Mouse (Mus musculus): Measurements from ENCODE around the gene Kmt5a. TPM values are rescaled to one million over a fixed set of nuclear protein-coding genes. Genes with fewer than 3 reads are reported as not detected.

Gene Kmt5a
- polyA plus RNA-seq, 1 experiment, result 137 TPM

DNA sequence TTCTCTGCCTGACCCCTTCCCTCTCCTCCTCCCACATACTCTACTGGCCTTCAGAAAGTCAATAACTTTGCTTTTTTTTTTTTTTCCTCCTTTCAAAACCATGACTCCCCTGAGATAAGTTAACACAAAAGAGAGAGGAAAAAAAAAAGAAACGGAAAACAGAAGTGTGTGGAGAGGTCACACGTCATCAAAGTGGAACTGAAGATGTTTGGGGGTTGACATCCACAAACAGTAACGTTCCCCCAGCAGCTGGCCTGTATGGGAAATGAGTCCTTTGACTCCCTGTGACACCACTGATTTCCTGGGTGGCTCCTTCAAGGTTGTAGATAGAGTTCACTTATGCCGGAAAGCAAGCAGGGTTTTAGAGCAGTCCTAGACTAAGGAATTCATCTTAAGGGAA lies 40.4 kb downstream of the Kmt5a start:
- 25% methylated on average over 4 of the region's 4 CpGs for WGBS
- H3K27ac ChIP-seq (ENCODE audit: control insufficient read depth, insufficient read depth, low read depth, low read length, poor library complexity), result peak overlapping the region; percentile 45; the same call in 1 of the 2 replicates

DNA sequence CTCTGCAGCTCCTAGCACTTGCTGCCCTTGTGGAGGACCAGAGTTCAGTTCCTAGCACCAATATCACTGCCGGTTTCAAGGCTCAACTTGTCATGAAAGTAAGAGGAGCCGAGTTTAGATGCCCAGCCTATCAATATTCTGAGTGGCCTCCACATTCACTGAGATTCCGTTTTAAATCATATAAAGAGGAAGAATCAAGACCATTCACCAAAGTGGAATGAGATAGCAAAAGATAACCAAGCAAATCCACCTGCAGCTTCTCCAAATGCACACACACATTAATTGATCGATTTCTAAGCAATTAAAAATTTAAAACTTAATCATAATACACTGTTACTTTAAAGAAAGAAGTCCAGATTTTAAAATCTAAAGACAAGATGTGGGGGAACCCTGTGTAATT lies 42.0 kb downstream of the Kmt5a start:
- H3K27ac ChIP-seq (ENCODE audit: control insufficient read depth, insufficient read depth, low read depth, low read length, poor library complexity), result no peak overlapping the region
- H3K4me3 ChIP-seq (replicated peaks; ENCODE audit: control insufficient read depth, low read depth, low read length), result no peak overlapping the region
- TF ChIP-seq POLR2A (IDR thresholded peaks at IDR 0.05; ENCODE audit: borderline replicate concordance, control insufficient read depth, low read depth, low read length), result no peak
- TF ChIP-seq CTCF (IDR thresholded peaks at IDR 0.05; ENCODE audit: control insufficient read depth, insufficient read depth, low read length), result no peak
- 77% methylated on average over 4 of the region's 4 CpGs for WGBS
- no peaks in the 10 kb centered on the region; the same call in 1 of the 2 replicates for H3K4me1 ChIP-seq (ENCODE audit: control insufficient read depth, insufficient read depth, low read length)

More for the DNA sequence above, 40.4 kb downstream of the Kmt5a start:
- Histone ChIP-seq H3K4me1 (ENCODE audit: control insufficient read depth, insufficient read depth, low read length) (peaks cover 2% of the 10 kb centered on the region), H3K4me3 (replicated peaks; ENCODE audit: control insufficient read depth, low read depth, low read length) (no peak overlapping the region)
- TF ChIP-seq CTCF (IDR thresholded peaks at IDR 0.05; ENCODE audit: control insufficient read depth, insufficient read depth, low read length) (no peak), POLR2A (IDR thresholded peaks at IDR 0.05; ENCODE audit: borderline replicate concordance, control insufficient read depth, low read depth, low read length) (no peak)

DNA sequence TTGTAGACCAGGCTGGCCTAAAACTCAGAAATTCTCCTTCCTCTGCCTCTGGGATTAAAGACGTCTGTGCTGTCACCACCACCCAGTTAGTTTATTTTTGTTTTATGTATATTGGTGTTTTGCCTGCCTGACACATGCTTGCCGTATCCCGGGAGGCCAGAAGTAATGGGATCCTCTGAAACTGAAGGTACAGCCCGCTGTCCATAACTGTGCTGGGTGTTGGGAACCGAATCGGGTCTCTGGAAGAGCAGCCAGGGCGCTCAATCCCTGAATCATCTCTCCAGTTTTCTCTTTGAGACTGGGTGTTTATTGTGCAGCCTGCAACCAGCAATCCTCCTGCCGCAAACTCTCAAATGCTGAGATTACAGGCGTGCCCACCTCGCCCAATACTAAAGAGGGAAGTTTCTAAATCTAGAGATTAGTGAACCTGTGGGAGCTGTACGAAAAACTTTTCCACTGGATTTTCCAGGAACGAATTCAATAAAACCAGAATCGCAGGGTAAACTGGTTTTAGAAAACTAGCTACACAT lies 42.8 kb downstream of the Kmt5a start:
- H3K27ac ChIP-seq (ENCODE audit: control insufficient read depth, insufficient read depth, low read depth, low read length, poor library complexity), result peak overlapping the region; percentile 98
- H3K4me1 ChIP-seq (ENCODE audit: control insufficient read depth, insufficient read depth, low read length), result no peaks in the 10 kb centered on the region; the same call in 1 of the 2 replicates
- 1% methylated on average over 13 of the region's 13 CpGs for WGBS
- peak overlapping the region; percentile 86 for H3K4me3 ChIP-seq (replicated peaks; ENCODE audit: control insufficient read depth, low read depth, low read length)
- no peak for TF ChIP-seq POLR2A (IDR thresholded peaks at IDR 0.05; ENCODE audit: borderline replicate concordance, control insufficient read depth, low read depth, low read length)
- no peak for TF ChIP-seq CTCF (IDR thresholded peaks at IDR 0.05; ENCODE audit: control insufficient read depth, insufficient read depth, low read length)

DNA sequence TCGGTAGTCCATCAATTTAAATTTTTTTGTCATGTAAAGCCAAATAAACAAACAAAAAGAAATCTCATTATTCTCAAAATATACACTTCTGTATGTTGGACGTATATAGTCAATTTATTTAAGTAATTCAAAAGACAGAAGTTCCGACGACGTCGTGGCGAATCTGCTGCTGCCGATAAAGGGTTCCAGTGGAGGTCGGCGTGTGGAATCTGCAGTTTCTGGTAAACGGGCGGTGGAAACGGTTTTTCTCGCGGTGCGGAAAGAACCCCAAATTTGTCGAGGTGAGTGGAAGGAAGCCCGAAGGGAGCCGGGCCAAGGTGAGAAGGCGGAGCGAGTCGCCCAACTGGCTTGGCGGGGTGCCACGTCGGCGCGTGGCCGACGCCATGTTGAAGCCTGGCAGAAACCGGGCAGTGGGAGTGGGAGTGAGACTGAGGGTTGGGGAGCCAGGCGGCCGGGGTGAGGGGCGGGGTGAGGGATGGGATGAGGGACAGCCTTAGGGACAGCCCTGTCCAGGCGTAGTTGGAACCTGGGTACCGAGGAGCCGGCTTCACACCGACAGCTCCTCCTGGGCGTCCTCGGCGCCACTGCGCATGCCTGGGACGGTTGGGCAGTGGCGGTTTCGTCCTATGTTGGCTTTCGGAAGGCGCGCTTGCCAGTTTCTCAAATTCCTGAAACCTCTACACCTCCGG lies 43.4 kb downstream of the Kmt5a start, which contains the start of gene Snrnp35:
Gene Snrnp35 (plus strand): TSS at position 169 of the 689 bp plus-strand sequence.
- Histone ChIP-seq H3K27ac (ENCODE audit: control insufficient read depth, insufficient read depth, low read depth, low read length, poor library complexity) (peak within 1 kb of the TSS; percentile 98), H3K4me1 (ENCODE audit: control insufficient read depth, insufficient read depth, low read length) (no peaks in the 10 kb centered on the region; the same call in 1 of the 2 replicates), H3K4me3 (replicated peaks; ENCODE audit: control insufficient read depth, low read depth, low read length) (peak within 1 kb of the TSS; percentile 90)
- TF ChIP-seq POLR2A (IDR thresholded peaks at IDR 0.05; ENCODE audit: borderline replicate concordance, control insufficient read depth, low read depth, low read length) (peak; percentile 85), CTCF (IDR thresholded peaks at IDR 0.05; ENCODE audit: control insufficient read depth, insufficient read depth, low read length) (0 out of 2 replicates have a peak, but pooled peaks have one; percentile 2)
- WGBS, result under 1% methylated on average over 48 of the region's 48 CpGs

DNA sequence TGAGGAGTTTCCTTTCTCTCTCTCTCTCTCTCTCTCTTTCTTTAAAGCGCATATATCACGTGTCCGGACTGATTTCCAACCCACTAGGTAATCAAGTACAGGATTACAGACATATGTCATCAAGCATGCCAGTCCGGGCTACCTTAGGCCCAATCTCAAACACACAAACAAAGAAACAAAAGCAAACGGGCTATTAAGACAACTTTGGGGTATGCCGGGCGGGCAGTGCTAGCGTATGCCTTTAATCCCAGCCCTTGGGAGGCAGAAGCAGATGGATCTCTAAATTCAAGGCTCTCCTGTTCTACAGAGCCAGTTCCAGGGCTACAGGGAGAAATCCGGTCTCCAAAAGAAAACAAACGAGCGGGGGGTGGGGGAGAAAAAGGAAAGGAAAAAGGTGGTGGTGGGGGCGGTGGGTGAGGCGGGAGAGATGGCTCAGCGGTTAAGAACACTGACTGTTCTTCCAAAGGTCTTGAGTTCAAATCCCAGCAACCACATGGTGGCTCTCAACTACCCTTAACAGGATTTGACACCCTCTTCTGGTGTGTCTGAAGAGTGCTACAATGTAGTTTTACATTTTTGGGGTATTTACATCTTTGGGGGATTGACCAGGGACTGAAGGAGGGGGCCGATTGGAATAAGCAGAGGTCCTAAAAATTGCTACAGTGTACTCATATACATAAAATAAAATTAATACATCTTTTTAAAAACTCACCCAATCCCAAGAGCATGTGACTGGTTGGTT lies 44.1 kb downstream of the Kmt5a start:
- TF ChIP-seq CTCF (IDR thresholded peaks at IDR 0.05; ENCODE audit: control insufficient read depth, insufficient read depth, low read length) (no peak), POLR2A (IDR thresholded peaks at IDR 0.05; ENCODE audit: borderline replicate concordance, control insufficient read depth, low read depth, low read length) (no peak)
- WGBS, result 6% methylated on average over 15 of the region's 15 CpGs

DNA sequence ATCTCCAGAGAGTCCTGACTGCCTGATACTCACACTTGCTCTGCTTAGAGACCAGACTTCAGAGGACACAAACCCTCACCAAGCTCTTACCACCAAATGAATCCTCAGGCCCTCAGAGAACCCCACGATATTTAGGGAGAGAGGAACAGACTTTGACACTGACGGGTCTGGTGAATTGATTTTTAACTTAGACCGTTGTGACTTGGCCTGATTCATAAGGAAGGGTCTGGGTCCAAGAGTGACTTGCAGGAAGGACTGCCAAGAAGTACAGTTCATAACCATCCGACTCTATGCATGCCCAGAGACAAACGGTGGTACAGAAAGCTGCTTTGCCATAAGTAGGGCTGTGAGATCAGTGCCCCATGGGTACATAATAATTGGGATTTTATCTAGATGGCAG lies 45.9 kb downstream of the Kmt5a start:
- Histone ChIP-seq H3K4me1 (ENCODE audit: control insufficient read depth, insufficient read depth, low read length) (no peaks in the 10 kb centered on the region), H3K4me3 (replicated peaks; ENCODE audit: control insufficient read depth, low read depth, low read length) (no peak overlapping the region), H3K27ac (ENCODE audit: control insufficient read depth, insufficient read depth, low read depth, low read length, poor library complexity) (no peak overlapping the region)
- TF ChIP-seq CTCF (IDR thresholded peaks at IDR 0.05; ENCODE audit: control insufficient read depth, insufficient read depth, low read length) (no peak), POLR2A (IDR thresholded peaks at IDR 0.05; ENCODE audit: borderline replicate concordance, control insufficient read depth, low read depth, low read length) (no peak)
- 86% methylated on average over 5 of the region's 5 CpGs for WGBS

More for the DNA sequence above, 44.1 kb downstream of the Kmt5a start:
- H3K4me3 ChIP-seq (replicated peaks; ENCODE audit: control insufficient read depth, low read depth, low read length), result peak overlapping the region; percentile 90
- H3K27ac ChIP-seq (ENCODE audit: control insufficient read depth, insufficient read depth, low read depth, low read length, poor library complexity), result peak overlapping the region; percentile 98
- H3K4me1 ChIP-seq (ENCODE audit: control insufficient read depth, insufficient read depth, low read length), result no peaks in the 10 kb centered on the region; the same call in 1 of the 2 replicates

DNA sequence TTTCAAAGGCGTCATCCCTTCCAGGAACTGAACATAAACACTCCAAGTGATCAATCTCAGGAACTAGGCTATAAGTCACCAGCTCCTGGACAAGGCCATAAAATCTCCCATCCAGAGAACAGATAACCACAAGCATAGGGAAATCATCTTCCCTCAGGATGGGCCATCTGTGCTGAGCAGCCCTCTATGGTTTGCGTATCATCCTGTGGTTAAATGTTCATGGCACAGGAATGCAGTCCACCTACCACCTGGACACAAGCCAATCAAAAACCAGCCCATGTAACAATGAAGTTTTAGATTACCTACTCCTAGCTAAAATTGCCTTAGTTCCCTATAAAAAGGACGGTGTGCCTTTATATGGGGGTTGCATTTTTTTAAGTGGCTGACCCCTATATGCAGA lies 49.2 kb downstream of the Kmt5a start:
- H3K4me3 ChIP-seq (replicated peaks; ENCODE audit: control insufficient read depth, low read depth, low read length), result no peak overlapping the region
- WGBS, result 84% methylated on average over 3 of the region's 3 CpGs
- H3K27ac ChIP-seq (ENCODE audit: control insufficient read depth, insufficient read depth, low read depth, low read length, poor library complexity), result no peak overlapping the region
- H3K4me1 ChIP-seq (ENCODE audit: control insufficient read depth, insufficient read depth, low read length), result peaks cover 5% of the 10 kb centered on the region
- TF ChIP-seq POLR2A (IDR thresholded peaks at IDR 0.05; ENCODE audit: borderline replicate concordance, control insufficient read depth, low read depth, low read length), result no peak
- no peak for TF ChIP-seq CTCF (IDR thresholded peaks at IDR 0.05; ENCODE audit: control insufficient read depth, insufficient read depth, low read length)

DNA sequence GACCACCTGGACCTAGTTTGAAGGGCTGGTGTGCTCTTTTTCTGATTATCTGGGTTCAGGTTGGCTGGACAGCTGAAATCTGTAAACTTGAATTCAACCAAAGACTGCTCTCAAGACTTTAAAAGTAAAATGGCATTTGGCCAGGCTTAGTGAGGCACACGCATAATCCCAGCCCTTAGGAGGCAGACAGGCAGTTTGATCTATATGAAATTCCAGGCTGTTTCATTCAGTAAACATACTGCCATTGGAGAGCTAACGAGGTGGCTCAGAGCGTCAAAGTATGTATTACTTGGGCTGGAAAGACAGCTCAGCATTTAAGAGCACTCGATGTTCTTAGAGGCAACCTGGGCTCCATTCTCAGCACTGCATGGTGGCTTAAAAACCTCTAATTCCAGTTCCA lies 52.0 kb downstream of the Kmt5a start:
- H3K27ac ChIP-seq (ENCODE audit: control insufficient read depth, insufficient read depth, low read depth, low read length, poor library complexity), result no peak overlapping the region

More for the DNA sequence above, 52.0 kb downstream of the Kmt5a start:
- WGBS, result 91% methylated on average over 4 of the region's 4 CpGs
- Histone ChIP-seq H3K4me3 (replicated peaks; ENCODE audit: control insufficient read depth, low read depth, low read length) (no peak overlapping the region), H3K4me1 (ENCODE audit: control insufficient read depth, insufficient read depth, low read length) (peaks cover 5% of the 10 kb centered on the region)
- TF ChIP-seq POLR2A (IDR thresholded peaks at IDR 0.05; ENCODE audit: borderline replicate concordance, control insufficient read depth, low read depth, low read length) (no peak), CTCF (IDR thresholded peaks at IDR 0.05; ENCODE audit: control insufficient read depth, insufficient read depth, low read length) (no peak)

Data from bone marrow, adult 2 months (tissue).